Mouse (Mus musculus) naive thymus-derived CD4-positive, alpha-beta T cell, adult 5 months (primary cell): ENCODE results near the gene Smco1. TPM values are rescaled to one million over a fixed set of nuclear protein-coding genes. Genes with fewer than 3 reads are reported as not detected.

Experiments
- polyA plus RNA-seq: library from polyadenylated mRNA; unstranded; fragments of 100-300 nt; shearing (Covaris generic); gene quantifications from one replicate; pipeline ENCODE4 v1.2.1, GENCODE M21; 2017

Smco1 gene
- polyA plus RNA-seq: not detected

DNA sequence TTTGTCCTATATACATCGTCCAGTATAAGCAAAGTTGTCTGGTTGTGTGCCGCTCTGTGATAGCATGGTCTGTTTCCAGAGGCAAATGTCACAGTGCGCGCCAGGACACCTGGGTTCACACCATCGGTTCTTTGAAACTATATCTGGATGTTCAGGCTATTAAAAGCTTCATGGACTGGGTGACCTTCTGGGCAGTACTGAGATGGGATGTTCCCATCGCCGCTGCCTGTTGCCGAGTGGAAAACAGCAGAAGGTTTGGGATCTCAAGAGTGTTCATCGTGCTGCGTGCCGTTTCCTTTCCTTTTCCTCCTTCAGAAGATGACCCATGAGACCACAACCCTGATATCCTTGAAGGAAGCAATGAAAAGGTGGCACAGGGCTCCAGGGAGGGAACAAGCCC lies at the start of gene Smco1:
Gene Smco1 (plus strand): TSS at position 178 of the 400 bp plus-strand sequence.

GRCm38 (mm10) chr16:32246952-32247370 lies 24.3 kb upstream of the Smco1 start, which contains the start of the genes Fbxo45 and Wdr53:
TSS of gene Fbxo45 (minus strand) at chr16:32247158.
TSS of gene Wdr53 (plus strand) at chr16:32247227.

GRCm38 (mm10) chr16:32277308-32278256 lies 6.3 kb downstream of the Smco1 start, which contains the start of gene Rnf168:
TSS of gene Rnf168 (plus strand) at chr16:32277459.

Other genes starting within 250 kb of the Smco1 start
- gene Pak2, start 192.1 kb upstream of the Smco1 start, polyA plus RNA-seq: 154 TPM
- 71.9 TPM for gene Pigx, start 171.7 kb upstream of the Smco1 start, polyA plus RNA-seq
- 3.3 TPM for gene Cep19, start 171.7 kb upstream of the Smco1 start, polyA plus RNA-seq
- gene Nrros, start 105.9 kb upstream of the Smco1 start, polyA plus RNA-seq: 43.1 TPM
- not detected for gene Bex6, start 91.6 kb upstream of the Smco1 start, polyA plus RNA-seq
- gene Fbxo45, start 24.3 kb upstream of the Smco1 start, polyA plus RNA-seq: 11.6 TPM
- 10.5 TPM for gene Wdr53, start 24.2 kb upstream of the Smco1 start, polyA plus RNA-seq
- gene Rnf168, start 6.0 kb downstream of the Smco1 start, polyA plus RNA-seq: 23.1 TPM
- gene Ubxn7, start 60.8 kb downstream of the Smco1 start, polyA plus RNA-seq: 56.0 TPM
- gene Tm4sf19, start 129.0 kb downstream of the Smco1 start, polyA plus RNA-seq: not detected
- 1.1 TPM for gene Tctex1d2, start 148.2 kb downstream of the Smco1 start, polyA plus RNA-seq
- gene Pcyt1a, start 159.5 kb downstream of the Smco1 start, polyA plus RNA-seq: 9.8 TPM
- gene Slc51a, start 216.4 kb downstream of the Smco1 start, polyA plus RNA-seq: not detected
- gene Zdhhc19, start 224.8 kb downstream of the Smco1 start, polyA plus RNA-seq: not detected